Comparison of ENCODE assay signal across 19 mouse cellular contexts in the genomic region with DNA sequence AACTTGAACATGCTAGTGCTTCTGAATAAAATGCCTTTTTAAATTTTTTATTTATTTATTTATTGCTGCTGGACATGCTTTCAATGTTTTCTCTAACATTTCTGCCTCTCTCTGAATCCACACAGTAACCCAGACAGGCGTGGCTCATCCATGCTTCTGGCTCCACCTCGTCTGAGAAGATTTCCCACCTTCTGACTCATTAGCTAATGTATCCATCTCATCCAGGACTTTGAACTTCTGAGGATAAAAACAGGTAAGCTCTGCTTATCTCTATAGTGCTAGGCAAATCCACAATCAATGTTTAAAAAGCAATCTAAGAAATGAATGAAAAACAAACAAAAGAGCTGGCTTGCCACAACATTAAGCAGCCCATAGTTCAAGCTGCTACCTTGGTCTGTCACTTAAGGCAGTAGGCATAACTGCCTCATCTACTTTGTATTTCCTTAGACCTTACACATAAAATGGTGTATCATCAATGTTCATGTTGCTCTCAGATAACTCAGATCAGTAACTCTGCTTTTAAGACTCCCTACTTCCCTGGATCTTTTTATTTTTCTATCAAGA.
A peak's percentile ranks its signal among the peaks of the same experiment; 100 is the strongest.
DNase-seq lines count a peak whose midpoint lies in the region; ATAC-seq and TF ChIP-seq lines count a peak whose summit lies in the region.
"Had no signal": no experiment of that assay in that cellular context is flagged by ENCODE, and none has a peak within 500 bp of the region (broad histone marks: within the 10 kb centered on the region; RNA-seq: fewer than 3 reads in every experiment).

No protein-coding gene starts in this region.

- H3K4me2 ChIP-seq in intestine, embryonic 14.5 days (ENCODE audit: low read length), result no peak overlapping the region
- no peak overlapping the region for H3K4me2 ChIP-seq in intestine, embryonic 16.5 days (ENCODE audit: low read depth, low read length)
- peak overlapping the region; percentile 16 for H3K4me2 ChIP-seq in myocyte (ENCODE audit: low read depth)
- H3K4me2 ChIP-seq in stomach, embryonic 16.5 days (ENCODE audit: low read depth, low read length), result no peak overlapping the region
- H3K4me2 ChIP-seq: forebrain, embryonic 13.5 days; heart, embryonic 12.5 days; heart, embryonic 15.5 days; hindbrain, embryonic 14.5 days had no signal

- no peak overlapping the region for H3ac ChIP-seq in myocyte (ENCODE audit: control insufficient read depth, insufficient read length)

- no peak for TF ChIP-seq POLR2A in myocyte (IDR thresholded peaks at IDR 0.05; ENCODE audit: insufficient read length, low read depth)

- no peaks in the 10 kb centered on the region for H3K9me3 ChIP-seq in intestine, embryonic 14.5 days (ENCODE audit: control insufficient read depth, low read length)
- no peaks in the 10 kb centered on the region for H3K9me3 ChIP-seq in intestine, embryonic 16.5 days (ENCODE audit: control insufficient read depth, low read length)
- no peaks in the 10 kb centered on the region for H3K9me3 ChIP-seq in stomach, embryonic 16.5 days (replicated peaks; ENCODE audit: control insufficient read depth, low read length)
- H3K9me3 ChIP-seq: forebrain, embryonic 10.5 days; forebrain, embryonic 13.5 days; heart, embryonic 12.5 days; heart, embryonic 15.5 days had no signal

- no peak overlapping the region for H3K4me3 ChIP-seq in intestine, embryonic 14.5 days (ENCODE audit: low read depth, low read length)
- H3K4me3 ChIP-seq in intestine, embryonic 16.5 days (ENCODE audit: low read length), result no peak overlapping the region
- no peak overlapping the region for H3K4me3 ChIP-seq in myocyte
- H3K4me3 ChIP-seq in stomach, embryonic 16.5 days (replicated peaks; ENCODE audit: low read length), result no peak overlapping the region
- H3K4me3 ChIP-seq: forebrain, embryonic 10.5 days; forebrain, embryonic 13.5 days; gastrocnemius, adult 2 months; heart, embryonic 12.5 days; heart, embryonic 15.5 days had no signal

- 56% methylated on average over 2 of the region's 2 CpGs for WGBS in intestine, embryonic 14.5 days
- WGBS in intestine, embryonic 16.5 days, result 38% methylated on average over 2 of the region's 2 CpGs
- 44% methylated on average over 2 of the region's 2 CpGs for WGBS in stomach, embryonic 16.5 days

- no peak overlapping the region for H3K27ac ChIP-seq in intestine, embryonic 14.5 days (ENCODE audit: low read depth)
- H3K27ac ChIP-seq in intestine, embryonic 16.5 days (ENCODE audit: low read length), result no peak overlapping the region
- no peak overlapping the region for H3K27ac ChIP-seq in stomach, embryonic 16.5 days (ENCODE audit: low read length)
- H3K27ac ChIP-seq: forebrain, embryonic 10.5 days; forebrain, embryonic 13.5 days; gastrocnemius, adult 2 months; heart, embryonic 15.5 days; hindbrain, embryonic 14.5 days had no signal

- no peak for DNase-seq in intestine, embryonic 14.5 days (ENCODE audit: low spot score)
- DNase-seq in left cerebral cortex, postnatal 14 days (ENCODE audit: low spot score in 2 of 2), result no peak
- DNase-seq in MN1 (ENCODE audit: low spot score), result no peak
- no peak for DNase-seq in left cerebral cortex, postnatal 4 days
- DNase-seq in heart, adult 11 months, result no peak
- DNase-seq: cerebellum, adult 18-20 months; cerebellum, adult 9-10 months; cerebellum, postnatal 14 days had no signal

- H3K36me3 ChIP-seq in intestine, embryonic 14.5 days (ENCODE audit: control insufficient read depth, insufficient read depth, low read length), result no peaks in the 10 kb centered on the region
- no peaks in the 10 kb centered on the region for H3K36me3 ChIP-seq in intestine, embryonic 16.5 days (ENCODE audit: control insufficient read depth, insufficient read depth, low read length)
- H3K36me3 ChIP-seq in myocyte (ENCODE audit: control insufficient read depth, insufficient read depth), result no peaks in the 10 kb centered on the region
- no peaks in the 10 kb centered on the region for H3K36me3 ChIP-seq in stomach, embryonic 16.5 days (ENCODE audit: control insufficient read depth, insufficient read depth, low read length)
- H3K36me3 ChIP-seq: forebrain, embryonic 10.5 days; heart, embryonic 12.5 days; heart, embryonic 15.5 days had no signal

- H3K4me1 ChIP-seq in intestine, embryonic 14.5 days (replicated peaks; ENCODE audit: control insufficient read depth, insufficient read depth, low read length), result no peaks in the 10 kb centered on the region
- no peaks in the 10 kb centered on the region for H3K4me1 ChIP-seq in intestine, embryonic 16.5 days (ENCODE audit: control insufficient read depth, insufficient read depth, low read length)
- H3K4me1 ChIP-seq in stomach, embryonic 16.5 days (ENCODE audit: control insufficient read depth, insufficient read depth, low read length), result no peaks in the 10 kb centered on the region
- H3K4me1 ChIP-seq: forebrain, embryonic 10.5 days; forebrain, embryonic 13.5 days; heart, embryonic 15.5 days had no signal

- H3K9ac ChIP-seq in intestine, embryonic 14.5 days (ENCODE audit: low read length), result no peak overlapping the region
- no peak overlapping the region for H3K9ac ChIP-seq in intestine, embryonic 16.5 days (ENCODE audit: low read depth, low read length)
- H3K9ac ChIP-seq in stomach, embryonic 16.5 days (ENCODE audit: low read length), result no peak overlapping the region
- H3K9ac ChIP-seq: forebrain, embryonic 13.5 days; heart, embryonic 12.5 days; heart, embryonic 15.5 days; hindbrain, embryonic 14.5 days had no signal

- H3K27me3 ChIP-seq in intestine, embryonic 14.5 days (replicated peaks; ENCODE audit: control insufficient read depth, insufficient read depth, low read length), result no peaks in the 10 kb centered on the region
- H3K27me3 ChIP-seq in intestine, embryonic 16.5 days (replicated peaks; ENCODE audit: control insufficient read depth, insufficient read depth, low read length), result no peaks in the 10 kb centered on the region
- H3K27me3 ChIP-seq in myocyte (ENCODE audit: control insufficient read depth, insufficient read depth, insufficient read length), result no peaks in the 10 kb centered on the region
- no peaks in the 10 kb centered on the region for H3K27me3 ChIP-seq in stomach, embryonic 16.5 days (ENCODE audit: control insufficient read depth, insufficient read depth, low read length)
- H3K27me3 ChIP-seq: forebrain, embryonic 13.5 days; heart, embryonic 12.5 days; heart, embryonic 15.5 days; Patski had no signal

- ATAC-seq in intestine, embryonic 14.5 days (replicated peaks; ENCODE audit: low FRiP score, low TSS enrichment, low read depth), result 0 out of 2 replicates have a peak, but pooled peaks have one; percentile 58
- ATAC-seq in intestine, embryonic 16.5 days, result peak; percentile 94
- peak; percentile 91; the same call in 1 of the 2 replicates for ATAC-seq in stomach, embryonic 16.5 days (ENCODE audit: insufficient read depth, low FRiP score)
- ATAC-seq: forebrain, embryonic 13.5 days; forebrain, embryonic 16.5 days had no signal

- intact Hi-C loops in left cerebral cortex, postnatal 14 days (cut with DNase I), result no loop called here
- intact Hi-C loops in left cerebral cortex, postnatal 4 days (cut with DNase I), result no loop called here

- no peaks in the 10 kb centered on the region for H3K79me2 ChIP-seq in myocyte (ENCODE audit: control insufficient read depth, insufficient read depth)

TF ChIP-seq in myocyte, 11 proteins besides CTCF, POLR2A, EP300 and RAD21:
- TF ChIP-seq SRF (IDR thresholded peaks at IDR 0.05; ENCODE audit: control insufficient read depth, insufficient read length, low read depth), result no peak
TF ChIP-seq in myocyte: peak in this region for 0.
